Mouse (Mus musculus) intestine, embryonic 16.5 days (tissue): ENCODE measurements around the gene Zfand2b. TPM values are rescaled to one million over a fixed set of nuclear protein-coding genes. Genes with fewer than 3 reads are reported as not detected.

Experiments
- ATAC-seq: fragments of 200-750 bp; cut with Nextera tagmentation; 2 replicates; pipeline ENCODE4 v1.8.0; 2017; ENCODE audit warnings: moderate TSS enrichment, moderate library complexity
- H3K27ac ChIP-seq: fragments of 300-500 bp; sonication (generic); 2 replicates; pipeline ENCODE4 v1.5.1; 2014; ENCODE audit warnings: mild to moderate bottlenecking, low read length
- H3K27me3 ChIP-seq: fragments of 300-500 bp; sonication (generic); replicated peaks from 2 replicates; pipeline ENCODE4 v1.6.1; 2014; ENCODE audit warnings: low read length, control low read depth, mixed read lengths; ENCODE audit not compliant: control insufficient read depth, insufficient read depth
- H3K36me3 ChIP-seq: fragments of 300-500 bp; sonication (generic); 2 replicates; pipeline ENCODE4 v1.6.1; 2014; ENCODE audit warnings: low read length, control low read depth; ENCODE audit not compliant: control insufficient read depth, insufficient read depth
- H3K4me1 ChIP-seq: fragments of 300-500 bp; sonication (generic); 2 replicates; pipeline ENCODE4 v1.6.1; 2014; ENCODE audit warnings: low read length, control low read depth, mixed read lengths; ENCODE audit not compliant: control insufficient read depth, insufficient read depth
- H3K4me2 ChIP-seq: fragments of 300-500 bp; sonication (generic); 2 replicates; pipeline ENCODE4 v1.6.1; 2014; ENCODE audit warnings: low read depth, low read length, control low read depth
- H3K4me3 ChIP-seq: fragments of 300-500 bp; sonication (generic); 2 replicates; pipeline ENCODE4 v1.5.1; 2014; ENCODE audit warnings: mild to moderate bottlenecking, low read length
- H3K9ac ChIP-seq: fragments of 300-500 bp; sonication (generic); 2 replicates; pipeline ENCODE4 v1.6.1; 2014; ENCODE audit warnings: low read depth, low read length
- H3K9me3 ChIP-seq: fragments of 300-500 bp; sonication (generic); 2 replicates; pipeline ENCODE4 v1.6.1; 2016; ENCODE audit warnings: low read length, control low read depth; ENCODE audit not compliant: control insufficient read depth
- WGBS: fragments of 180-500 bp; shearing (Covaris S2); extraction: QIAGEN DNeasy Blood & Tissue Kit; methylation state at CpG from one replicate; pipeline ENCODE4 v1.1.7; 2014; 5-methylcytosine and 5-hydroxymethylcytosine counted together
- polyA plus RNA-seq: library from polyadenylated mRNA; unstranded; fragments of >200 nt; fragmentation: Nextera tagmentation; extraction: Ambion mirVana; gene quantifications from 2 replicates; pipeline ENCODE4 v1.2.1, GENCODE M21; 2015

Zfand2b gene
- polyA plus RNA-seq, 1 experiment from 2014 or later, result 53.2 TPM

GRCm38 (mm10) chr1:75185495-75185894, 17.0 kb downstream of the Zfand2b start:
- peaks cover 12% of the 10 kb centered on the region for H3K4me1 ChIP-seq
- no peak overlapping the region for H3K4me3 ChIP-seq
- H3K36me3 ChIP-seq, result peaks cover 47% of the 10 kb centered on the region
- ATAC-seq, result no peak
- WGBS, result 95% methylated on average over 11 of the region's 11 CpGs
- no peak overlapping the region for H3K4me2 ChIP-seq
- H3K9me3 ChIP-seq, result 0 out of 2 replicates have a peak, but pooled peaks cover 3% of the 10 kb centered on the region
- no peak overlapping the region for H3K27ac ChIP-seq
- H3K9ac ChIP-seq, result no peak overlapping the region
- no peaks in the 10 kb centered on the region for H3K27me3 ChIP-seq

GRCm38 (mm10) chr1:75187126-75187525, 18.7 kb downstream of the Zfand2b start:
- H3K9ac ChIP-seq, result no peak overlapping the region
- peaks cover 41% of the 10 kb centered on the region for H3K36me3 ChIP-seq
- 0 out of 2 replicates have a peak, but pooled peaks cover 3% of the 10 kb centered on the region for H3K9me3 ChIP-seq
- peaks cover 12% of the 10 kb centered on the region for H3K4me1 ChIP-seq
- no peak overlapping the region for H3K27ac ChIP-seq
- no peaks in the 10 kb centered on the region for H3K27me3 ChIP-seq
- no peak for ATAC-seq
- H3K4me2 ChIP-seq, result no peak overlapping the region
- H3K4me3 ChIP-seq, result no peak overlapping the region

GRCm38 (mm10) chr1:75187914-75188483, 19.6 kb downstream of the Zfand2b start:
- H3K9ac ChIP-seq, result no peak overlapping the region

GRCm38 (mm10) chr1:75190577-75190976, 22.1 kb downstream of the Zfand2b start:
- peaks cover 17% of the 10 kb centered on the region for H3K4me1 ChIP-seq
- H3K4me3 ChIP-seq, result peak overlapping the region; percentile 91
- peak overlapping the region; percentile 69 for H3K4me2 ChIP-seq
- no peak for ATAC-seq
- H3K9me3 ChIP-seq, result no peaks in the 10 kb centered on the region
- peaks cover 25% of the 10 kb centered on the region for H3K36me3 ChIP-seq
- no peak overlapping the region for H3K27ac ChIP-seq
- WGBS, result 44% methylated on average over 2 of the region's 2 CpGs
- H3K27me3 ChIP-seq, result no peaks in the 10 kb centered on the region
- peak overlapping the region; percentile 93 for H3K9ac ChIP-seq

More at GRCm38 (mm10) chr1:75187914-75188483, 19.6 kb downstream of the Zfand2b start:
- H3K4me3 ChIP-seq, result no peak overlapping the region
- no peak overlapping the region for H3K27ac ChIP-seq
- peaks cover 13% of the 10 kb centered on the region for H3K4me1 ChIP-seq
- no peaks in the 10 kb centered on the region for H3K27me3 ChIP-seq
- no peaks in the 10 kb centered on the region for H3K9me3 ChIP-seq
- ATAC-seq, result no peak
- peaks cover 33% of the 10 kb centered on the region for H3K36me3 ChIP-seq
- 95% methylated on average over 2 of the region's 2 CpGs for WGBS
- no peak overlapping the region for H3K4me2 ChIP-seq

GRCm38 (mm10) chr1:75191258-75191621, 22.8 kb downstream of the Zfand2b start:
- 41% methylated on average over 5 of the region's 5 CpGs for WGBS

GRCm38 (mm10) chr1:75191622-75192402, 23.4 kb downstream of the Zfand2b start, which contains the start of the genes Ankzf1 and Atg9a:
TSS of gene Ankzf1 (plus strand) at chr1:75192151.
TSS of gene Atg9a (minus strand) at chr1:75192196.
- peaks cover 14% of the 10 kb centered on the region for H3K36me3 ChIP-seq
- H3K27me3 ChIP-seq, result no peaks in the 10 kb centered on the region
- peak within 1 kb of the TSS; percentile 91 for H3K4me3 ChIP-seq
- peak within 1 kb of the TSS; percentile 93 for H3K9ac ChIP-seq
- peaks cover 17% of the 10 kb centered on the region for H3K4me1 ChIP-seq
- ATAC-seq, result peak; percentile 99
- H3K9me3 ChIP-seq, result no peaks in the 10 kb centered on the region
- under 1% methylated on average over 56 of the region's 56 CpGs for WGBS
- peak within 1 kb of the TSS; percentile 98 for H3K27ac ChIP-seq
- peak within 1 kb of the TSS; percentile 81 for H3K4me2 ChIP-seq

More at GRCm38 (mm10) chr1:75191258-75191621, 22.8 kb downstream of the Zfand2b start:
- Histone ChIP-seq H3K4me3 (peak overlapping the region; percentile 91), H3K27me3 (no peaks in the 10 kb centered on the region), H3K27ac (peak overlapping the region; percentile 89), H3K4me1 (peaks cover 17% of the 10 kb centered on the region), H3K36me3 (peaks cover 18% of the 10 kb centered on the region), H3K4me2 (peak overlapping the region; percentile 69), H3K9me3 (no peaks in the 10 kb centered on the region), H3K9ac (peak overlapping the region; percentile 93)
- ATAC-seq, result no peak

GRCm38 (mm10) chr1:75192452-75192851, 24.0 kb downstream of the Zfand2b start:
- Histone ChIP-seq H3K4me2 (peak overlapping the region; percentile 81), H3K27ac (peak overlapping the region; percentile 98), H3K9ac (peak overlapping the region; percentile 90), H3K4me1 (peaks cover 17% of the 10 kb centered on the region), H3K9me3 (no peaks in the 10 kb centered on the region), H3K27me3 (no peaks in the 10 kb centered on the region), H3K36me3 (peaks cover 8% of the 10 kb centered on the region), H3K4me3 (peak overlapping the region; percentile 91)
- peak; percentile 66 for ATAC-seq
- WGBS, result under 1% methylated on average over 19 of the region's 19 CpGs

GRCm38 (mm10) chr1:75201236-75201635, 32.8 kb downstream of the Zfand2b start:
- ATAC-seq, result no peak
- no peaks in the 10 kb centered on the region for H3K4me1 ChIP-seq
- H3K4me2 ChIP-seq, result no peak overlapping the region
- no peak overlapping the region for H3K27ac ChIP-seq
- 79% methylated on average over 1 of the region's 1 CpGs for WGBS
- H3K4me3 ChIP-seq, result no peak overlapping the region
- no peaks in the 10 kb centered on the region for H3K9me3 ChIP-seq
- H3K36me3 ChIP-seq, result peaks cover 8% of the 10 kb centered on the region
- H3K27me3 ChIP-seq, result no peaks in the 10 kb centered on the region
- no peak overlapping the region for H3K9ac ChIP-seq

- Histone ChIP-seq H3K4me2 (peak overlapping the region; percentile 66), H3K9me3 (no peaks in the 10 kb centered on the region), H3K27ac (peak overlapping the region; percentile 48; the same call in 1 of the 2 replicates), H3K36me3 (peaks cover 13% of the 10 kb centered on the region), H3K27me3 (no peaks in the 10 kb centered on the region), H3K4me3 (peak overlapping the region; percentile 54), H3K9ac (peak overlapping the region; percentile 73), H3K4me1 (peaks cover 45% of the 10 kb centered on the region)
- WGBS, result 11% methylated on average over 34 of the region's 34 CpGs
- no peak for ATAC-seq
Measured at GRCm38 (mm10) chr1:75208967-75209678, 40.7 kb downstream of the Zfand2b start.
